Mouse (Mus musculus) forebrain, embryonic 11.5 days (tissue): ENCODE results near the gene Arid3a. TPM values are rescaled to one million over a fixed set of nuclear protein-coding genes. Genes with fewer than 3 reads are reported as not detected.
A peak's percentile ranks its signal among the peaks of the same experiment; 100 is the strongest.

Experiments
- ATAC-seq: fragments of 200-750 bp; cut with Nextera tagmentation; replicated peaks from 2 replicates; pipeline ENCODE4 v1.8.0; 2017; ENCODE audit warnings: moderate TSS enrichment; ENCODE audit not compliant: low FRiP score
- DNase-seq: peaks from one replicate; pipeline ENCODE4 v3.0.0-alpha.2; 2017; ENCODE audit warnings: low spot score
- H3K27ac ChIP-seq: fragments of 300-500 bp; sonication (generic); 2 replicates; pipeline ENCODE4 v1.5.1; 2014; ENCODE audit warnings: low read depth, low read length
- H3K27me3 ChIP-seq: fragments of 300-500 bp; sonication (generic); 2 replicates; pipeline ENCODE4 v1.6.1; 2014; ENCODE audit warnings: mild to moderate bottlenecking, low read length, mixed read lengths; ENCODE audit not compliant: control insufficient read depth, insufficient read depth
- H3K36me3 ChIP-seq: fragments of 300-500 bp; sonication (generic); 2 replicates; pipeline ENCODE4 v1.6.1; 2014; ENCODE audit warnings: mild to moderate bottlenecking, low read length, moderate library complexity, mixed read lengths; ENCODE audit not compliant: control insufficient read depth, insufficient read depth
- H3K4me1 ChIP-seq: fragments of 300-500 bp; sonication (generic); replicated peaks from 2 replicates; pipeline ENCODE4 v1.6.1; 2014; ENCODE audit warnings: low read length, mixed read lengths; ENCODE audit not compliant: control insufficient read depth, insufficient read depth
- H3K4me2 ChIP-seq: fragments of 300-500 bp; sonication (generic); 2 replicates; pipeline ENCODE4 v1.6.1; 2014; ENCODE audit warnings: low read depth, mild to moderate bottlenecking, low read length, moderate library complexity, mixed read lengths; ENCODE audit not compliant: severe bottlenecking
- H3K4me3 ChIP-seq: fragments of 300-500 bp; sonication (generic); 2 replicates; pipeline ENCODE4 v1.5.1; 2014; ENCODE audit warnings: low read depth, low read length
- H3K9ac ChIP-seq: fragments of 300-500 bp; sonication (generic); 2 replicates; pipeline ENCODE4 v1.6.1; 2014; ENCODE audit warnings: low read length
- H3K9me3 ChIP-seq: fragments of 300-500 bp; sonication (generic); 2 replicates; pipeline ENCODE4 v1.6.1; 2016; ENCODE audit warnings: low read length, mixed read lengths; ENCODE audit not compliant: control insufficient read depth
- WGBS: fragments of 180-500 bp; shearing (Covaris S2); extraction: QIAGEN DNeasy Blood & Tissue Kit; methylation state at CpG from one replicate; pipeline ENCODE4 v1.1.7; 2014; 5-methylcytosine and 5-hydroxymethylcytosine counted together
- polyA plus RNA-seq: library from polyadenylated mRNA; unstranded; fragments of >200 nt; fragmentation: Nextera tagmentation; extraction: Ambion mirVana; gene quantifications from 2 replicates; pipeline ENCODE4 v1.2.1, GENCODE M21; 2014

Gene Arid3a
- polyA plus RNA-seq, 1 experiment from 2014 or later, result 6.6 TPM

DNA sequence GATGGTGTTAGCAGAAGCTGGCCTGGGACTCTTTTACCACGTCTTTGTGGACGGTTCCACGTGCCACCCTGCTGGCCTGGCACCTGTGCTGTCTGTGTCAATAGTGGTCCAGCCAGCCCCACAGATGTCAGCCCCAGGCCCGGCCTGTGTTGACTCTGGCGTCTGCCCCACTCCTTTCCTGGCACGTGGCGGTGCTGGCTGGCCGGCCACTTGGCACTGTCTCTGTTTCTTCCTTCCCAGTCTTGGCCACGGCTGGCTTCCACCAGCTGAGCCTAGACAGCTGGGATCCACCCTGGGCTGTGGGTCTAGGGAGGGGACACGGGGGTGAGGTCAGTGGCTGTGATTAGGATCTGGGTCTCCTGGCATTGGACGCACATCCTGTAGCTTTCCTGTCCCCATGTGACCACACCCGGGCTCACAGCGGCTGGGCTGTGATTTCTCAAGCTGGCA is 7.5 kb downstream of the Arid3a start:
- no peak overlapping the region for H3K4me3 ChIP-seq
- no peak overlapping the region for H3K9ac ChIP-seq
- H3K36me3 ChIP-seq, result no peaks in the 10 kb centered on the region
- peaks cover 3% of the 10 kb centered on the region; the same call in 1 of the 2 replicates for H3K4me1 ChIP-seq
- H3K4me2 ChIP-seq, result no peak overlapping the region
- ATAC-seq (no peak), DNase-seq (no peak)
- H3K27me3 ChIP-seq, result no peaks in the 10 kb centered on the region
- no peak overlapping the region for H3K27ac ChIP-seq
- H3K9me3 ChIP-seq, result no peaks in the 10 kb centered on the region
- WGBS, result 84% methylated on average over 13 of the region's 13 CpGs

DNA sequence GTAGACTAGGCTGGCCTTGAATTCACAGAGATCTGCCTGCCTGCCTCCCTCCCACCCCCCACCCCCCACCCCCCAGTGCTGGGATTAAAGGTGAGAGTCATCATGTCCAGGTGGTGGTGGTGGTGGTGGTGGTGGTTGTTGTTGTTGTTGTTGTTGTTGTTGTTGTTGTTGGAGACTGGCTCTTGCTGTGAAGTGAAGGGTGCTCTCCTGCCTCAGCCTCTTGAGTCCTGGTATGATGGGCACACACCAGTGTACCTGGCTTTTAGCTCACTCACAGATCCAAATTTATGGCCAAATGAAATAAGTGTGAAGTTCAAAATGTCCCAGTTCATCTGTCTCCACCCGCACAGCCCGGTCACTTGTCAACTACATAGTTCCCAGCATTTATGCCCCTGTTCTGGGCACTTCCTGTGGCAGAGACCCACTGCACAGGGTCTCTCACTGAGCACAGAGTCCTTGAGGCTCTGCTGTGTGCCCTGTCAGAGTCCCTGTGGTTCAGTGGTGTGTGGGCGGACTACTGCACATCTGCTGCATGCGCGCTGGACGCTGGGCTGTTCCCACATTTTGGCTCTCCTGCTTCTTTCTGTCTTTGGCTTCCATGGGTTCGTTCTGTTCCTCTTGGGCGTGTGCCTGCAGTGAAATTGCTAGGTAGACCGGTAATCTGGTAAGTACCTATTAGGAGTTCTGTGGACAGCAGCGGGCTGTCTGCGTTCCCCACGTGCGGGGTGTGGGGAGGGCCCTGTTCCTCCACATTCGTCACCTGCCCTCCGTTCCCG is 8.1 kb downstream of the Arid3a start:
- Histone ChIP-seq H3K27me3 (no peaks in the 10 kb centered on the region), H3K9ac (no peak overlapping the region), H3K9me3 (no peaks in the 10 kb centered on the region), H3K4me2 (no peak overlapping the region), H3K36me3 (no peaks in the 10 kb centered on the region), H3K27ac (no peak overlapping the region), H3K4me3 (no peak overlapping the region), H3K4me1 (peaks cover 3% of the 10 kb centered on the region; the same call in 1 of the 2 replicates)
- DNase-seq (no peak), ATAC-seq (no peak)
- 91% methylated on average over 16 of the region's 16 CpGs for WGBS

DNA sequence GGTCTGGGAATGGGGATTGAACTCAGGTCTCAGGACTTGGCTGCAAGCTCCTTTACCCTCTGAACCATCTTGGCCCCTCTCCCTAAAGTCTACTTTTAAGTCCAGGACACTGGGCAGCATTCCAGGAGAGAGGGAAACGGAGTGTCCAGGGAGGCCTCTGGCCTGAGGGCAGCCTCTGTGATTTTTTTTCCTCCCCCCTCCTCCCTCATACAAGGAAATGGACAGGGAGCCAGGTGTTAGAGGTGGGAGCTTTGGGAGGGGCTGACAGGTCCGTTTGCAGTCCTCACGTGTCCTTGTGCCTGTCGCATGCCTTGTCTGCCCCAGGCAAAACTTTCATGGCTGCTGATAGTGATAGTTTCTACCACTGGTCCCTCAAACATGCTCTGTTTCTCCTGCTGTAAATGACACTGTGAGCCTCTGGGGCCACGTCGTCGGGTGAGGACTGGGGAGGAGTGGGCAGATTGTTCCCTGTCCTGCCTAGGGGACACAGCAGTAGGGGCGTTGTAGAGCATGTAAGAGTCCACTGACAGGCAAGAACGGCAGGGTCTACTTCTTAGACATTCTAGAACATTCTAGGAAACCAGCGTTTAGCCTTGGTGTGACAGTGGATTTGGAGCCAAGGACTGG is 9.6 kb downstream of the Arid3a start:
- peak overlapping the region; percentile 3; the same call in 1 of the 2 replicates for H3K27ac ChIP-seq
- WGBS, result 83% methylated on average over 10 of the region's 10 CpGs

DNA sequence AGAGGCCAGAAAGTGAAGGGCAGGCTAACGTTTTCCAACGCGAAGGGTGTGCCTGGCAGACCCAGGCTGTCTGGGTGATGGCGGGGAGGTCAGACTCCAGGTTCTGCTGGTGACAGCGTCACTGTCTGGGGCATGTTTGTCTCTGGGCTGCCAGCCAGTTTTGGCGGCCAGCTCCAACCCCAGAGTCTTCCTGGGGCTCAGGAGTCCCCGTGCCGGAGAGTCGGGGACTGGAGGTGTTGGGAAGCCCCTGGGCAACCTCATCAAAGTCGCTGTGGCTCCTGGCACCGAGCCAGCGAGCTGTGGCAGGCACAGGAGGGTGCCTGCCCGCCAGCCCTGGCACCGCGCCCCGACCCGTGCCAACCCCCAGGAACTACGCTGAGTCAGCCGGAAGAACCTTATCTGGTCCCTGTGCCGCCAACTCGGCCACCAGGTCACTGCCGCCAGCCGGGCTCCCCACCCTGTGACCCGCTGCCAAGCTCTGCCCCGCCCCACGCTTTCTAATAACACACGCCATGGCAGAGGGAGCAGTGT is 10.1 kb downstream of the Arid3a start:
- DNase-seq (no peak), ATAC-seq (no peak)
- H3K4me3 ChIP-seq, result no peak overlapping the region
- H3K4me2 ChIP-seq, result no peak overlapping the region
- H3K9ac ChIP-seq, result no peak overlapping the region
- H3K9me3 ChIP-seq, result no peaks in the 10 kb centered on the region
- peaks cover 3% of the 10 kb centered on the region; the same call in 1 of the 2 replicates for H3K4me1 ChIP-seq
- H3K36me3 ChIP-seq, result no peaks in the 10 kb centered on the region
- no peaks in the 10 kb centered on the region for H3K27me3 ChIP-seq
- H3K27ac ChIP-seq, result no peak overlapping the region; the same call in 1 of the 2 replicates
- WGBS, result 84% methylated on average over 27 of the region's 27 CpGs

More for the DNA sequence above, 9.6 kb downstream of the Arid3a start:
- Histone ChIP-seq H3K4me1 (peaks cover 3% of the 10 kb centered on the region; the same call in 1 of the 2 replicates), H3K4me3 (no peak overlapping the region), H3K36me3 (no peaks in the 10 kb centered on the region), H3K27me3 (no peaks in the 10 kb centered on the region), H3K4me2 (no peak overlapping the region), H3K9me3 (no peaks in the 10 kb centered on the region), H3K9ac (no peak overlapping the region)
- DNase-seq, result no peak
- ATAC-seq, result no peak

DNA sequence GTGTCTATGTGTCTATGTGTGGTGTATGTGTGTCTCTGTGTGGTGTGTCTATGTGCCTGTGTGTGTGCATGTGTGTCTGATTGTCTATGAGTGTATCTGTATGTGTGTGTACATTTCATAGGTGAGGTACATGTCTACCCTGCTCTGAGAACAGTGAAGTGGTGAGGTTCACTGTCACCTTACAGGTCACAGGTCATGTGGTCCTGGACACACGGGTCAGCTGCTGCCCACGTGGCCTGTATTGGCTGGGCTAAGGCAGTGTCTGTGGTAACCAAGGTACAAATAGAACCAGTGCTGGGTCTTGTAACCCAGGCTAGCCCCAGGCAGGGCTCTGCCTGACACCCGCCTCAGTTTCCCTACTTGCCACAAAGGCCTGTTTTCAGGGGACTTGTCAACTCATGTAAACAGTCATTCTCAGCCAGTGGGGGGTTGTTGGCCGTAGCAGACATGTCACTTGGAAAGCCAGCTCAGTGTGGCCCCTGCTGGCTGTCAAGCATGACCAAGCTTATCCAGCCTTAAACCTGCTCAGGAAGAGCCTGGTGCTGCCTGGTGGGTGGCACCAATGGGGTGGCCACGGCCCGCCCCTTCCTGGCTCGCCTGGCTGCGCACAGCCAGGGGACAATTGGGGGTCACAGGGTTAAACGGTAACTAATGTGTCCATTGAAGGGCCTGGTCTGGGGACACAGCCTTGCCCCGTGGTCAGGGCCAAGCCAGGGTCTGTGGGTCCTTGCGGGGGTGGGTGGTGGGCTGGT is 11.1 kb downstream of the Arid3a start:
- no peak for DNase-seq
- Histone ChIP-seq H3K27me3 (no peaks in the 10 kb centered on the region), H3K9me3 (no peaks in the 10 kb centered on the region), H3K9ac (no peak overlapping the region), H3K4me3 (no peak overlapping the region), H3K4me1 (no peaks in the 10 kb centered on the region; the same call in 1 of the 2 replicates), H3K4me2 (no peak overlapping the region), H3K36me3 (no peaks in the 10 kb centered on the region), H3K27ac (no peak overlapping the region)
- WGBS, result 63% methylated on average over 11 of the region's 11 CpGs
- no peak for ATAC-seq

DNA sequence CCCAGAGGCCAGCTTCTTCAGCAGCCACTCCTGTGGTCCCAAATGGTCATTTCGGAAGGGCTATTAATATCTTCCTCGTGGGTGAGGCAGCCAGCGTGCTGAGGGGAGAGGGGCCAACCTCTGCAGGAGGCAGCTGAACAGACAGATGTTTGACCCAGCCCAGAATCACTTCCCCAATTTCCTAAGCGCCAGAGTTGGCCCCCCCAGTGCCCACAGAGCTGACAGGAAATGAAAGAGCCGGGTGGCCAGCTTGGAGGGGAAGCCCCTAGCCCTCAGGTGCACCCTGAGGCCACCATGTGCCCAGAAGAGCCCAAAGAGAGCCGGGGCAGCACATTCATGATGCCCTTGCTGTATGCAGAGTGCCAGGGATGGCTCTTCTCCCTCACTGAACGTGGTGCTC is 13.9 kb downstream of the Arid3a start:
- Histone ChIP-seq H3K9me3 (no peaks in the 10 kb centered on the region), H3K36me3 (no peaks in the 10 kb centered on the region), H3K27me3 (no peaks in the 10 kb centered on the region), H3K4me3 (no peak overlapping the region), H3K4me1 (peaks cover 9% of the 10 kb centered on the region), H3K27ac (no peak overlapping the region), H3K4me2 (no peak overlapping the region), H3K9ac (no peak overlapping the region)
- DNase-seq (no peak), ATAC-seq (no peak)
- 78% methylated on average over 7 of the region's 7 CpGs for WGBS

DNA sequence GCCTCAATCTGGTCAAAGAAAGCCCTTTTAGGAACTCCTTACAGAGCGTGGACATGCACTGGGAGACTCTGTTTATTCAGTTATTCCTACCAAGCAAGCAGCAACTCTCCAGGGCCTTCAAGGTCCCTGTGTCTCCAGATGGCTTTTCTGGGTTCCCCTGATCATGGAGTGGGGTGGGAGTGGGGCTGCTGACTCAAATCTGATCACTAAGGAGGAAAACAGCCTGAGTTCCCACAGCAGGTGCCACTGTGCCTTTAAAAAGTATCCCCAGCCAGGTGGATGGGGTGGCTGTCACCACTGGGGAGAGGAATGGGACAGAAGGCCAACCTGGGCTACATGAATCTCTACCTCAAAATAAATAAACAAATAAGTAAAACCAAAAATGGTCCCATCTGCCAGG is 16.1 kb downstream of the Arid3a start:
- Histone ChIP-seq H3K27ac (no peak overlapping the region), H3K4me3 (no peak overlapping the region), H3K4me2 (no peak overlapping the region), H3K9me3 (no peaks in the 10 kb centered on the region), H3K36me3 (no peaks in the 10 kb centered on the region), H3K9ac (no peak overlapping the region), H3K27me3 (no peaks in the 10 kb centered on the region), H3K4me1 (peaks cover 23% of the 10 kb centered on the region)
- ATAC-seq, result no peak
- WGBS, result 80% methylated on average over 1 of the region's 1 CpGs
- no peak for DNase-seq

DNA sequence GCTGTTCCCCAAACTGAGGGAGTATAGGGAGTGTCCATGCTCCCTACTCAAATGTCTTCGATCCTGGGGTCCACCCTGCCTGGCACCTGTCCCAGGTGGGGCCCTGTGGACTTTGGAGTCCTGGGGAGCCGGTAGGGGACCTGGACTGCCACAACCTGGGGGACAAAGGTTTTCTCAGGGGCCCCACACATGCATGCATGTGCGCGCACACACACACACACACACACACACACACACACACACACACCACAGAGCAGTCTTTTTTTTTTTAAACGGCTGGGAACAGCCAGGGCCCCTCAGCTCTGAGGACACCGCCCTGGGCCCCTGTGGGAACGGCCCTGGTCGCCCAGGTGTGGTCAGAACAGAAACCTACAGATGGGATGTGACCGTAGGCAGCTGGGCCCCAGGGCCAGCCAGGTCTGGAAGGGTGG is 16.6 kb downstream of the Arid3a start:
- Histone ChIP-seq H3K4me1 (peaks cover 23% of the 10 kb centered on the region), H3K4me3 (no peak overlapping the region), H3K27ac (no peak overlapping the region), H3K27me3 (no peaks in the 10 kb centered on the region), H3K36me3 (no peaks in the 10 kb centered on the region), H3K9me3 (no peaks in the 10 kb centered on the region), H3K9ac (no peak overlapping the region), H3K4me2 (no peak overlapping the region)
- DNase-seq (no peak), ATAC-seq (no peak)
- WGBS, result 86% methylated on average over 9 of the region's 9 CpGs
